Mouse (Mus musculus) heart, adult 2 months (tissue): ENCODE measurements around the gene Itgad.

Experiments used
- CTCF ChIP-seq: fragments of 200-600 bp; IDR thresholded peaks from 2 replicates; pipeline ENCODE4 v1.8.1; 2022; ENCODE audit warnings: antibody characterized with exemption, mild to moderate bottlenecking, moderate library complexity
- EP300 ChIP-seq: fragments of 200-500 bp; IDR thresholded peaks from 2 replicates; pipeline ENCODE4 v1.6.1; 2011; ENCODE audit warnings: low read depth, low read length, control low read depth; ENCODE audit not compliant: insufficient read depth

- TF ChIP-seq CTCF, result no peak
- TF ChIP-seq EP300, result no peak
These were observed 89.7 kb downstream of the Itgad start for GRCm38 (mm10) chr7:128243921-128244320.
